Mouse (Mus musculus) lung, embryonic 16.5 days (tissue): ENCODE data around the gene Dcun1d4. TPM values are rescaled to one million over a fixed set of nuclear protein-coding genes. Genes with fewer than 3 reads are reported as not detected.

ENCODE experiments used
- ATAC-seq: fragments of 200-750 bp; cut with Nextera tagmentation; 2 replicates; pipeline ENCODE4 v1.8.0; 2017; ENCODE audit warnings: low read depth, mild to moderate bottlenecking, moderate library complexity
- H3K27ac ChIP-seq: fragments of 300-500 bp; sonication (generic); 2 replicates; pipeline ENCODE4 v1.5.1; 2014; ENCODE audit warnings: mild to moderate bottlenecking, control low read depth, low read length
- H3K27me3 ChIP-seq: fragments of 300-500 bp; sonication (generic); 2 replicates; pipeline ENCODE4 v1.6.1; 2014; ENCODE audit warnings: low read depth, low read length, mixed read lengths; ENCODE audit not compliant: control insufficient read depth, insufficient read depth
- H3K36me3 ChIP-seq: fragments of 300-500 bp; sonication (generic); 2 replicates; pipeline ENCODE4 v1.6.1; 2014; ENCODE audit warnings: low read length; ENCODE audit not compliant: control insufficient read depth, insufficient read depth
- H3K4me1 ChIP-seq: fragments of 300-500 bp; sonication (generic); replicated peaks from 2 replicates; pipeline ENCODE4 v1.6.1; 2014; ENCODE audit warnings: low read length, mixed read lengths; ENCODE audit not compliant: control insufficient read depth, insufficient read depth
- H3K4me2 ChIP-seq: fragments of 300-500 bp; sonication (generic); 2 replicates; pipeline ENCODE4 v1.6.1; 2014; ENCODE audit warnings: low read depth, low read length, control low read depth
- H3K4me3 ChIP-seq: fragments of 300-500 bp; sonication (generic); 2 replicates; pipeline ENCODE4 v1.5.1; 2014; ENCODE audit warnings: mild to moderate bottlenecking, low read length, control low read depth
- H3K9ac ChIP-seq: fragments of 300-500 bp; sonication (generic); 2 replicates; pipeline ENCODE4 v1.6.1; 2014; ENCODE audit warnings: low read length, control low read depth
- H3K9me3 ChIP-seq: fragments of 300-500 bp; sonication (generic); 2 replicates; pipeline ENCODE4 v1.6.1; 2016; ENCODE audit warnings: low read length; ENCODE audit not compliant: control insufficient read depth
- WGBS: fragments of 180-500 bp; shearing (Covaris S2); extraction: QIAGEN DNeasy Blood & Tissue Kit; methylation state at CpG from one replicate; pipeline ENCODE4 v1.1.7; 2014; 5-methylcytosine and 5-hydroxymethylcytosine counted together
- polyA plus RNA-seq: library from polyadenylated mRNA; unstranded; fragments of >200 nt; fragmentation: Nextera tagmentation; extraction: Ambion mirVana; gene quantifications from 2 replicates; pipeline ENCODE4 v1.2.1, GENCODE M21; 2015

Dcun1d4 gene
- polyA plus RNA-seq, 1 experiment from 2014 or later: 22.7 TPM

GRCm38 (mm10) chr5:73553903-73554302 is 73.1 kb downstream of the Dcun1d4 start:
- ATAC-seq: no peak
- H3K4me2 ChIP-seq: no peak overlapping the region
- H3K4me3 ChIP-seq: no peak overlapping the region
- H3K36me3 ChIP-seq: no peaks in the 10 kb centered on the region
- H3K27ac ChIP-seq: peak overlapping the region; percentile 50
- no peaks in the 10 kb centered on the region for H3K4me1 ChIP-seq
- no peaks in the 10 kb centered on the region for H3K27me3 ChIP-seq
- no peak overlapping the region for H3K9ac ChIP-seq
- 90% methylated on average over 11 of the region's 11 CpGs for whole genome bisulfite sequencing
- H3K9me3 ChIP-seq: no peaks in the 10 kb centered on the region

- no peaks in the 10 kb centered on the region for H3K27me3 ChIP-seq
- 60% methylated on average over 8 of the region's 8 CpGs for WGBS
- H3K27ac ChIP-seq: peak overlapping the region; percentile 63
- H3K4me3 ChIP-seq: no peak overlapping the region
- no peaks in the 10 kb centered on the region for H3K9me3 ChIP-seq
- no peak overlapping the region for H3K9ac ChIP-seq
- no peak overlapping the region for H3K4me2 ChIP-seq
- H3K4me1 ChIP-seq: 0 out of 2 replicates have a peak, but pooled peaks cover 2% of the 10 kb centered on the region
- H3K36me3 ChIP-seq: no peaks in the 10 kb centered on the region
- ATAC-seq: peak; percentile 80
These were observed 74.5 kb downstream of the Dcun1d4 start for GRCm38 (mm10) chr5:73555096-73555852.

- no peak for ATAC-seq
- H3K27ac ChIP-seq: no peak overlapping the region
- 71% methylated on average over 12 of the region's 12 CpGs for WGBS
These were observed 76.1 kb downstream of the Dcun1d4 start for GRCm38 (mm10) chr5:73556733-73557425.

DNA sequence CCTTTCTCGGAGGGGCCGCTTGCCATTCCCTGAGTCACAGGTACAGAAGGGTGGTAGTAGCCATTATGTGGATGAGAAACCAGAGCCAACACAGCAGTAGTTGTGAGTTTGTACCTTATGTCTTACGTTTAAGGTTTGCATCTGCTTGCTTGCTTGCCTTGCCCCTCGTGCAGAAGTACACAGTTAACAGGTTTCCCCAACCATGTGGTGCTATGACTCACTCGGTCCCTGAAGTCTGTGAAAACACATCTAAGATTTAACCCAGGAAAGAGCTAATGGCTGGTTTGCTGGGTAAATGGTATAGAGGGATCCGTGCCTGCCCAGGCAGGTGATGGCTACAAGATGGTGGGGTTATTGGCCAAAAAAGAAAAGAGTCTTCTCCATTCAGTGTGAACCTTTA is 78.0 kb downstream of the Dcun1d4 start:
- ATAC-seq: no peak
- no peaks in the 10 kb centered on the region for H3K36me3 ChIP-seq
- H3K27me3 ChIP-seq: no peaks in the 10 kb centered on the region
- 0 out of 2 replicates have a peak, but pooled peaks cover 2% of the 10 kb centered on the region for H3K4me1 ChIP-seq
- no peak overlapping the region for H3K9ac ChIP-seq
- H3K4me2 ChIP-seq: no peak overlapping the region
- no peak overlapping the region for H3K4me3 ChIP-seq
- WGBS: 93% methylated on average over 6 of the region's 6 CpGs
- no peaks in the 10 kb centered on the region for H3K9me3 ChIP-seq
- no peak overlapping the region for H3K27ac ChIP-seq

More at GRCm38 (mm10) chr5:73556733-73557425, 76.1 kb downstream of the Dcun1d4 start:
- Histone ChIP-seq H3K4me1 (0 out of 2 replicates have a peak, but pooled peaks cover 2% of the 10 kb centered on the region), H3K9me3 (no peaks in the 10 kb centered on the region), H3K4me3 (no peak overlapping the region), H3K27me3 (no peaks in the 10 kb centered on the region), H3K9ac (no peak overlapping the region), H3K36me3 (no peaks in the 10 kb centered on the region), H3K4me2 (no peak overlapping the region)

DNA sequence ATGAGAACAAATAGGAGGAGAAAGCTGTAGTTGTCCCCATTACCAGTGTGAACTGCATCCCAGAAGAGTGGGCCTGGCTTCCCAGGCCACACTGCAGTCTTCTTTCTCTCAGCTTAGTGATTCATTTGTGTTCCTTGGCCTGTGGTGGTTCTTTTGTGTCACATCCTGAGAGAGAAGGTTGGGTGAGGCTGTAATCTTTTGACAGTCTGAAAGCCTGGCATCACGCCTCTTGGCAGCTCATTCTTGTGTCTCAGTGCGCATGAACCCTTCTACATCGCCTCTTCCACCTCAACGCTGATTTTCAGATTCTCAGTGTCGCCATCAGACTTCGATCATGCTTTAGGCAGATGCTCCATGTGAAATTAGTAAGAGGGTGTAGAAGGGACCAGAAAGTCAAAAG is 83.2 kb downstream of the Dcun1d4 start:
- Histone ChIP-seq H3K27ac (no peak overlapping the region), H3K4me1 (0 out of 2 replicates have a peak, but pooled peaks cover 2% of the 10 kb centered on the region), H3K27me3 (no peaks in the 10 kb centered on the region), H3K4me2 (no peak overlapping the region), H3K9ac (no peak overlapping the region), H3K36me3 (no peaks in the 10 kb centered on the region), H3K4me3 (no peak overlapping the region), H3K9me3 (no peaks in the 10 kb centered on the region)
- WGBS: 90% methylated on average over 6 of the region's 6 CpGs
- no peak for ATAC-seq

- ATAC-seq: peak; percentile 66
- Histone ChIP-seq H3K4me2 (no peak overlapping the region), H3K9ac (no peak overlapping the region), H3K4me3 (no peak overlapping the region), H3K9me3 (no peaks in the 10 kb centered on the region), H3K27me3 (no peaks in the 10 kb centered on the region), H3K27ac (peak overlapping the region; percentile 46; the same call in 1 of the 2 replicates), H3K4me1 (no peaks in the 10 kb centered on the region), H3K36me3 (no peaks in the 10 kb centered on the region)
- WGBS: 55% methylated on average over 5 of the region's 5 CpGs
These were observed 85.3 kb downstream of the Dcun1d4 start for GRCm38 (mm10) chr5:73566119-73566518.

GRCm38 (mm10) chr5:73566892-73567291 is 86.1 kb downstream of the Dcun1d4 start:
- H3K27me3 ChIP-seq: no peaks in the 10 kb centered on the region
- no peak overlapping the region for H3K4me3 ChIP-seq
- no peaks in the 10 kb centered on the region for H3K9me3 ChIP-seq
- H3K4me1 ChIP-seq: no peaks in the 10 kb centered on the region
- WGBS: 75% methylated on average over 4 of the region's 4 CpGs
- no peak overlapping the region for H3K4me2 ChIP-seq
- no peaks in the 10 kb centered on the region for H3K36me3 ChIP-seq
- H3K27ac ChIP-seq: no peak overlapping the region
- H3K9ac ChIP-seq: no peak overlapping the region
- no peak for ATAC-seq

GRCm38 (mm10) chr5:73569181-73569580 is 88.4 kb downstream of the Dcun1d4 start:
- Histone ChIP-seq H3K27ac (no peak overlapping the region), H3K36me3 (no peaks in the 10 kb centered on the region), H3K9ac (no peak overlapping the region), H3K27me3 (no peaks in the 10 kb centered on the region), H3K4me3 (no peak overlapping the region), H3K4me2 (no peak overlapping the region), H3K4me1 (no peaks in the 10 kb centered on the region), H3K9me3 (no peaks in the 10 kb centered on the region)
- no peak for ATAC-seq
- WGBS: 69% methylated on average over 5 of the region's 5 CpGs

GRCm38 (mm10) chr5:73571395-73572156 is 90.8 kb downstream of the Dcun1d4 start:
- WGBS: 91% methylated on average over 6 of the region's 6 CpGs
- Histone ChIP-seq H3K4me3 (no peak overlapping the region), H3K9ac (no peak overlapping the region), H3K27me3 (no peaks in the 10 kb centered on the region), H3K4me2 (no peak overlapping the region), H3K36me3 (no peaks in the 10 kb centered on the region), H3K4me1 (no peaks in the 10 kb centered on the region), H3K27ac (no peak overlapping the region), H3K9me3 (no peaks in the 10 kb centered on the region)
- no peak for ATAC-seq
